Mouse (Mus musculus) cerebellum, adult 2 months (tissue): ENCODE data around the gene Tlr4. TPM values are rescaled to one million over a fixed set of nuclear protein-coding genes. Genes with fewer than 3 reads are reported as not detected.

ENCODE experiments used
- DNase-seq, 2 experiments: peaks; one replicate each; pipeline ENCODE4 v3.0.0; 2021
- H3K27ac ChIP-seq: fragments of 200-500 bp; 2 replicates; pipeline ENCODE4 v1.5.1; 2012; ENCODE audit warnings: low read length, control low read depth, inconsistent platforms; ENCODE audit not compliant: insufficient read depth
- H3K27me3 ChIP-seq: fragments of 200-500 bp; 2 replicates; pipeline ENCODE4 v1.6.1; 2012; ENCODE audit warnings: inconsistent platforms, mild to moderate bottlenecking, low read length, moderate library complexity; ENCODE audit not compliant: control insufficient read depth, insufficient read depth
- H3K4me1 ChIP-seq: fragments of 200-500 bp; 2 replicates; pipeline ENCODE4 v1.6.1; 2011; ENCODE audit warnings: low read length; ENCODE audit not compliant: control insufficient read depth, insufficient read depth
- H3K4me3 ChIP-seq: fragments of 200-500 bp; replicated peaks from 2 replicates; pipeline ENCODE3; 2011; ENCODE audit warnings: mild to moderate bottlenecking, low read depth, low read length, control low read depth; ENCODE audit not compliant: insufficient read depth
- CTCF ChIP-seq: fragments of 200-500 bp; IDR thresholded peaks from 2 replicates; pipeline ENCODE4 v1.5.1; 2011; ENCODE audit warnings: low read depth, mild to moderate bottlenecking, control low read depth, low read length, moderate library complexity, borderline replicate concordance; ENCODE audit not compliant: insufficient read depth
- POLR2A ChIP-seq: fragments of 200-500 bp; IDR thresholded peaks from 2 replicates; pipeline ENCODE4 v1.6.1; 2011; ENCODE audit warnings: low read length, control low read depth, borderline replicate concordance; ENCODE audit not compliant: insufficient read depth
- WGBS: fragments of 180-500 bp; shearing (Covaris S2); methylation state at CpG from one replicate; pipeline ENCODE4 v1.1.7; 2018; 5-methylcytosine and 5-hydroxymethylcytosine counted together
- polyA plus RNA-seq: library from polyadenylated mRNA; depleted of rRNA; stranded (reverse); fragments of >200 nt; gene quantifications from 2 replicates; pipeline ENCODE4 v1.2.3, GENCODE M21; 2012

Tlr4 gene
- polyA plus RNA-seq, 1 experiment: 0.46 TPM

- no peak for DNase-seq
- Histone ChIP-seq H3K27ac (no peak overlapping the region), H3K4me3 (no peak overlapping the region), H3K27me3 (no peaks in the 10 kb centered on the region), H3K4me1 (no peaks in the 10 kb centered on the region)
- TF ChIP-seq POLR2A: no peak
- no peak for TF ChIP-seq CTCF
Measured at GRCm38 (mm10) chr4:66908376-66908775, 81.0 kb downstream of the Tlr4 start.

DNA sequence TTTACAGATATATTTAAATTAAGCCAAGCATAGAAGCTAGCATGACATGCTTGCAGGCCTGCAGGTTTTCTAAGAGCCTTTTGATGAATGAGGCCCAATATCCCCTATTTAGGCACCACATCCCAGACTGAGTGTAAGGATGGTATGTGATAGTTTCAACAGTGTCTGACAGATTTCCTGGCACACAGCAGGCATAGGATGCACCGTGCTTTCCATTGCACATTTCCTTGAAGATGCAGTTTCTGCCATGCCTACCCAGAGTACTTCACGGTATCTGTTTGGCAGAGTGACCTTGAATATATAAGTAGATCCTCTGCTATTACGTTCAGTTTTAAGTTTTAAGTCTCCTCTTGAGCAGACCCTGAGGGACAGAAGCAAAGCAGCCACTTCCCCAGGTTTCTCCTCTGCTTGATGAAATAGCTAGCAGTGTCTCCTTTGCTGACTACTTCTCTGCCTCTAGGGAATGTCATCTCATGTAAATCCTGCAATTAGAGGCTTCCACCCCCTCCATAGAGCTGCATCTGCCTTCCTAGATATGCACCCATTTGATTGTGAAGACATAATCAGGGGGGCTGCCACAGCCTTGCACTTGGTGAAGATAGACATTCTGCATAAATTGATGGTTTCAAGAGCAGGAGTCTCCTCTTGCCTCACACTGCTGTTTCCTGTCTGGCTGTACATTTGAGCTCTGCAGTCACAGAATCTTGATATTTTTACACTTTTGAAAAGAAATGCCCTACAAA is 92.4 kb downstream of the Tlr4 start:
- DNase-seq: no peak
- Histone ChIP-seq H3K4me1 (peaks cover 4% of the 10 kb centered on the region; the same call in 1 of the 2 replicates), H3K27me3 (no peaks in the 10 kb centered on the region), H3K27ac (no peak overlapping the region), H3K4me3 (no peak overlapping the region)
- TF ChIP-seq CTCF (no peak), POLR2A (no peak)
- 77% methylated on average over 3 of the region's 3 CpGs for WGBS

- Histone ChIP-seq H3K27ac (no peak overlapping the region), H3K4me1 (peaks cover 4% of the 10 kb centered on the region; the same call in 1 of the 2 replicates), H3K4me3 (no peak overlapping the region), H3K27me3 (no peaks in the 10 kb centered on the region)
- TF ChIP-seq POLR2A: no peak
- TF ChIP-seq CTCF: peak; percentile 59; the same call in 1 of the 2 replicates
- peak; percentile 63 to 65 for DNase-seq
- WGBS: 70% methylated on average over 3 of the region's 3 CpGs
Measured at GRCm38 (mm10) chr4:66923616-66924276, 96.4 kb downstream of the Tlr4 start.

DNA sequence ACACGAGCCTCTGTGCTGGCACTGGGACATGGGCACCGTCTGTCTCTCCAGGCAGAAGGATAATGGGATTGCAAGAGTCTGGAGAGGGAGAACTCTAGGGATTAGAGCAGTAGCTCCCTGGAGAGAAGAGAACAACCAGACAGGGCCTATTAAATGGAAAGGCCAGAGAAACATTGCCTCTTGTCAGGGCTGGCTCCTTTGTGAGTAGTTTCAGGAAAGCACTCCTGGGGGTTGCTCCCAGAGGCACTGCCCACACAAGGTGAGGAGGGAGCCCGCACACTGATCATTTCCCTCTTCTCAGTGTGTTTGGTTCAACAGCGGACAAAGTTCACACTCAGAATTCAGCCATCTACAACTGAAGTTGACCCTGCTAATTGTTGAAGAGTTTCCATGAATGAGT is 98.7 kb downstream of the Tlr4 start:
- DNase-seq: no peak
- no peak overlapping the region for H3K27ac ChIP-seq
- 56% methylated on average over 4 of the region's 4 CpGs for WGBS
- no peak for TF ChIP-seq CTCF
- TF ChIP-seq POLR2A: no peak
- no peaks in the 10 kb centered on the region for H3K27me3 ChIP-seq
- peaks cover 4% of the 10 kb centered on the region; the same call in 1 of the 2 replicates for H3K4me1 ChIP-seq
- no peak overlapping the region for H3K4me3 ChIP-seq

DNA sequence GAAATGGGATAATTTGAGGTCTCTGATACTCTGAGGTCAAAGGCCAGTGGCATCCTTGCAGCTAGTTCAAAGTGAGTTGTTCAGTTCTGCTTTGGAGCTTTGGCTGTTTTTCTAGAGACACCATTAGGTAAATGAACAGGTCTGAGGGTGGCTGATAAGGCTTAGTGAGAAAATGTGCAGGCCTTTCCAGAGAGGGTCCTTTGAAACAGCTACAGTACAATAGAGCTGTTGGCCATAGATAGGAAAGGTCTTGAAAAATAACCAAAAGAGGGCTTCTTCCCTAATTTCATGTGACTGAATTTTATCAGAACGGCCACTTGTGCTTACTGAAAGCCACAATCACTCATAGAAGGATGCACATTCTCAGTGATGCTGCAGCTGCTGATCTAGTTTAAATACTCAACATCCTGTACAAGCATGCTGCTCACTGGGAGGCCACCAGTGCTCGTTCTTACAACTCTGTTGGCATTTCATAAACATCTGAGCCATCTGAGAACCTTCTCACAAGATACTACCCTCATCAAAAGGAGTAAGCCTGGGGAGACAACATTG is 100.2 kb downstream of the Tlr4 start:
- WGBS: 78% methylated on average over 2 of the region's 2 CpGs
- H3K4me3 ChIP-seq: no peak overlapping the region
- no peak for DNase-seq
- H3K4me1 ChIP-seq: peaks cover 4% of the 10 kb centered on the region; the same call in 1 of the 2 replicates
- no peak overlapping the region for H3K27ac ChIP-seq
- no peaks in the 10 kb centered on the region for H3K27me3 ChIP-seq
- no peak for TF ChIP-seq CTCF
- TF ChIP-seq POLR2A: no peak

GRCm38 (mm10) chr4:66938489-66939061 is 111.2 kb downstream of the Tlr4 start:
- TF ChIP-seq CTCF: no peak
- TF ChIP-seq POLR2A: no peak
- no peak overlapping the region for H3K27ac ChIP-seq
- no peaks in the 10 kb centered on the region; the same call in 1 of the 2 replicates for H3K27me3 ChIP-seq
- peak in 1 of 2 experiments; percentile 42 for DNase-seq
- no peak overlapping the region for H3K4me3 ChIP-seq
- peaks cover 2% of the 10 kb centered on the region; the same call in 1 of the 2 replicates for H3K4me1 ChIP-seq
- 28% methylated on average over 4 of the region's 4 CpGs for WGBS

GRCm38 (mm10) chr4:66941894-66942293 is 114.5 kb downstream of the Tlr4 start:
- peak; percentile 43 to 86 for DNase-seq
- 33% methylated on average over 1 of the region's 1 CpGs for WGBS
- Histone ChIP-seq H3K4me1 (peaks cover 2% of the 10 kb centered on the region; the same call in 1 of the 2 replicates), H3K27ac (no peak overlapping the region), H3K27me3 (no peaks in the 10 kb centered on the region; the same call in 1 of the 2 replicates), H3K4me3 (no peak overlapping the region)
- no peak for TF ChIP-seq POLR2A
